Mouse (Mus musculus): Measurements from ENCODE around the gene Nap1l1. TPM values are rescaled to one million over a fixed set of nuclear protein-coding genes. Genes with fewer than 3 reads are reported as not detected.
"Not testable (repeated sequence)": the region's sequence is repeated elsewhere in the genome, so short reads cannot be mapped to it uniquely, and the experiment has no call there.

The Nap1l1 gene
- polyA plus RNA-seq, 1 experiment from 2014 or later: 67.0 TPM

DNA sequence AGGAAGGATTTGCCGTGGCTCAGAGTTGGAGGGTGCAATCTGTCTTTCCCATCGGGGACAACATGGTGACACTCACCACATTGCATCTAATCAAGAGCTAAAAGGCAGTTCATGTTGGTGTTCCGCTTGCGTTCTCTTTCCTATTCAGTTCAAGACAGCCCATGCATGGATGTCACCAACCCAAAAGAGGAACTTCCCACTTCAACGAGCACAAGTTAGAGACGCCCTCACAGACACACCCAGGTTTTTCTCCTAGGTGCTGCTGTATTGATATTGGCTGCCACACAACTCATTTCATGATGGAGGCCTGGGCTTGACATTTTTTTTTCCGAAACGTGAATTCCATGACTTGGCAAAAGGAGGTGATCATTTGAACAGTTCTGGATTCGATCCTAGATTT lies 1.9 kb upstream of the Nap1l1 start:
- 35% methylated on average over 9 of the region's 9 CpGs for WGBS (ENCODE audit: insufficient replicate concordance)
- Histone ChIP-seq H3K9ac (ENCODE audit: low read depth, low read length) (no peak overlapping the region), H3K4me2 (ENCODE audit: low read depth, low read length) (no peak overlapping the region), H3K9me3 (replicated peaks; ENCODE audit: control insufficient read depth, low read length) (no peaks in the 10 kb centered on the region), H3K36me3 (ENCODE audit: control insufficient read depth, insufficient read depth) (no peaks in the 10 kb centered on the region), H3K27me3 (ENCODE audit: control insufficient read depth, insufficient read depth, low read depth, low read length) (no peaks in the 10 kb centered on the region), H3K4me1 (ENCODE audit: control insufficient read depth, low read depth, low read length) (peaks cover 11% of the 10 kb centered on the region), H3K4me3 (ENCODE audit: low read depth, low read length) (no peak overlapping the region), H3K27ac (ENCODE audit: low read length) (no peak overlapping the region)
- ATAC-seq (ENCODE audit: low read depth): no peak

- H3K27me3 ChIP-seq (ENCODE audit: control insufficient read depth, insufficient read depth, low read depth, low read length): no peaks in the 10 kb centered on the region
- peak overlapping the region; percentile 79 for H3K4me2 ChIP-seq (ENCODE audit: low read depth, low read length)
- peak; percentile 60 for ATAC-seq (ENCODE audit: low read depth)
- H3K4me1 ChIP-seq (ENCODE audit: control insufficient read depth, low read depth, low read length): peaks cover 14% of the 10 kb centered on the region
- H3K9ac ChIP-seq (ENCODE audit: low read depth, low read length): peak overlapping the region; percentile 92
- H3K27ac ChIP-seq (ENCODE audit: low read length): peak overlapping the region; percentile 74
- H3K36me3 ChIP-seq (ENCODE audit: control insufficient read depth, insufficient read depth): no peaks in the 10 kb centered on the region
- under 1% methylated on average over 57 of the region's 58 CpGs for WGBS (ENCODE audit: insufficient replicate concordance)
- H3K9me3 ChIP-seq (replicated peaks; ENCODE audit: control insufficient read depth, low read length): no peaks in the 10 kb centered on the region
- peak overlapping the region; percentile 86 for H3K4me3 ChIP-seq (ENCODE audit: low read depth, low read length)
These were observed 718 bp downstream of the Nap1l1 start for GRCm38 (mm10) chr10:111473511-111474371.

DNA sequence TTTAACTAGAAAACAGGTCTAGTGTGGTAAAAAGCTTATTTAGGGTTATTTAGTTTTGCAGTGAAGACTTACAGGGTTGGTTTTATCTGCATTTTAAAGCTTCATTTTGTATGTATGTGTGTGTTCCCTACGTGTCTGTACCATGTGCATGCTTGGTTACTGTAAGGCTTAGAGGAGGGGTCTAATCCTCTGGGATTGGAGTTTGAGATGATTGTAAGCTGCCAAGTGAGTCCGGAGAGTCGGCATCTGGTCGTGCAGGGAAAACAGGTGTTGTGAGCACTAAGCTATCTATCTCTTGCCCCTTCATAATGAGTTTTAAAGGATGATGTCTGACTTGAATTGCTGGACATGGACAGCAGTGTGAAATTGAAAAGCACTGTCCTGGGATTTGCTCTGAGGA lies 3.3 kb downstream of the Nap1l1 start:
- H3K4me1 ChIP-seq (ENCODE audit: control insufficient read depth, low read depth, low read length): peaks cover 16% of the 10 kb centered on the region
- no peaks in the 10 kb centered on the region for H3K9me3 ChIP-seq (replicated peaks; ENCODE audit: control insufficient read depth, low read length)
- WGBS (ENCODE audit: insufficient replicate concordance): 66% methylated on average over 4 of the region's 4 CpGs
- no peak overlapping the region for H3K4me2 ChIP-seq (ENCODE audit: low read depth, low read length)
- no peak overlapping the region for H3K9ac ChIP-seq (ENCODE audit: low read depth, low read length)
- ATAC-seq (ENCODE audit: low read depth): no peak
- H3K27me3 ChIP-seq (ENCODE audit: control insufficient read depth, insufficient read depth, low read depth, low read length): no peaks in the 10 kb centered on the region
- no peak overlapping the region for H3K27ac ChIP-seq (ENCODE audit: low read length)
- H3K4me3 ChIP-seq (ENCODE audit: low read depth, low read length): no peak overlapping the region
- H3K36me3 ChIP-seq (ENCODE audit: control insufficient read depth, insufficient read depth): peaks cover 4% of the 10 kb centered on the region

GRCm38 (mm10) chr10:111476989-111477510 lies 4.0 kb downstream of the Nap1l1 start:
- no peak overlapping the region for H3K9ac ChIP-seq (ENCODE audit: low read depth, low read length)
- H3K9me3 ChIP-seq (replicated peaks; ENCODE audit: control insufficient read depth, low read length): no peaks in the 10 kb centered on the region
- peaks cover 16% of the 10 kb centered on the region for H3K4me1 ChIP-seq (ENCODE audit: control insufficient read depth, low read depth, low read length)
- no peak overlapping the region for H3K4me2 ChIP-seq (ENCODE audit: low read depth, low read length)
- no peak for ATAC-seq (ENCODE audit: low read depth)
- H3K27me3 ChIP-seq (ENCODE audit: control insufficient read depth, insufficient read depth, low read depth, low read length): no peaks in the 10 kb centered on the region
- H3K27ac ChIP-seq (ENCODE audit: low read length): no peak overlapping the region
- no peak overlapping the region for H3K4me3 ChIP-seq (ENCODE audit: low read depth, low read length)
- H3K36me3 ChIP-seq (ENCODE audit: control insufficient read depth, insufficient read depth): peaks cover 11% of the 10 kb centered on the region
- 60% methylated on average over 6 of the region's 6 CpGs for WGBS (ENCODE audit: insufficient replicate concordance)

GRCm38 (mm10) chr10:111479599-111479998 lies 6.6 kb downstream of the Nap1l1 start:
- Histone ChIP-seq H3K9me3 (replicated peaks; ENCODE audit: control insufficient read depth, low read length) (no peaks in the 10 kb centered on the region), H3K36me3 (ENCODE audit: control insufficient read depth, insufficient read depth) (peaks cover 20% of the 10 kb centered on the region), H3K4me1 (ENCODE audit: control insufficient read depth, low read depth, low read length) (peaks cover 11% of the 10 kb centered on the region), H3K4me2 (ENCODE audit: low read depth, low read length) (no peak overlapping the region), H3K27me3 (ENCODE audit: control insufficient read depth, insufficient read depth, low read depth, low read length) (no peaks in the 10 kb centered on the region), H3K4me3 (ENCODE audit: low read depth, low read length) (no peak overlapping the region), H3K27ac (ENCODE audit: low read length) (no peak overlapping the region), H3K9ac (ENCODE audit: low read depth, low read length) (no peak overlapping the region)
- no peak for ATAC-seq (ENCODE audit: low read depth)
- WGBS (ENCODE audit: insufficient replicate concordance): 66% methylated on average over 5 of the region's 5 CpGs

GRCm38 (mm10) chr10:111482654-111483053 lies 9.6 kb downstream of the Nap1l1 start:
- Histone ChIP-seq H3K36me3 (ENCODE audit: control insufficient read depth, insufficient read depth) (peaks cover 34% of the 10 kb centered on the region), H3K9ac (ENCODE audit: low read depth, low read length) (no peak overlapping the region), H3K27ac (ENCODE audit: low read length) (no peak overlapping the region), H3K4me3 (ENCODE audit: low read depth, low read length) (no peak overlapping the region), H3K9me3 (replicated peaks; ENCODE audit: control insufficient read depth, low read length) (no peaks in the 10 kb centered on the region), H3K4me1 (ENCODE audit: control insufficient read depth, low read depth, low read length) (peaks cover 2% of the 10 kb centered on the region), H3K27me3 (ENCODE audit: control insufficient read depth, insufficient read depth, low read depth, low read length) (no peaks in the 10 kb centered on the region), H3K4me2 (ENCODE audit: low read depth, low read length) (no peak overlapping the region)
- WGBS (ENCODE audit: insufficient replicate concordance): 68% methylated on average over 2 of the region's 2 CpGs
- ATAC-seq (ENCODE audit: low read depth): no peak

DNA sequence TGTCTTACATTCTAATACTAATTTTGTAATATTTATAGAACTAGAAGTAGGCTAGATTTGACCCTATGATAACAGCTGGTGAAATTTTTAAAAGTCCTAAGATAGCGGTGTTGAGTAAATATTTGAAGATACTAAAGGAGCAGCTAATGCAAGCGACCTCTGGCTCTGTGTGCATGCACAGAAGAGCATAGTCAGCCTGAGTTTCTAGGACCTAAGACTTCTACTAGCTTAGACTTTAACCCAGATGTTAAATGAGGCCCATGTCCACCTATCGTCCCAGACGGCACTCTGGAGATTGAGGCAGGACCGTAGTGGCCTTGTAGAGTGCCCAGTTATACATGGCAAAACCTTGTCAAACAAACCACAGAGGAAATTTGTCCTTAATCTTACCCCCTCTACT lies 11.1 kb downstream of the Nap1l1 start:
- H3K4me1 ChIP-seq (ENCODE audit: control insufficient read depth, low read depth, low read length): peaks cover 2% of the 10 kb centered on the region
- ATAC-seq (ENCODE audit: low read depth): peak; percentile 52
- H3K27ac ChIP-seq (ENCODE audit: low read length): no peak overlapping the region
- peaks cover 36% of the 10 kb centered on the region for H3K36me3 ChIP-seq (ENCODE audit: control insufficient read depth, insufficient read depth)
- no peak overlapping the region for H3K9ac ChIP-seq (ENCODE audit: low read depth, low read length)
- WGBS (ENCODE audit: insufficient replicate concordance): 69% methylated on average over 5 of the region's 5 CpGs
- H3K4me2 ChIP-seq (ENCODE audit: low read depth, low read length): no peak overlapping the region
- H3K4me3 ChIP-seq (ENCODE audit: low read depth, low read length): no peak overlapping the region
- H3K9me3 ChIP-seq (replicated peaks; ENCODE audit: control insufficient read depth, low read length): no peaks in the 10 kb centered on the region
- H3K27me3 ChIP-seq (ENCODE audit: control insufficient read depth, insufficient read depth, low read depth, low read length): no peaks in the 10 kb centered on the region

DNA sequence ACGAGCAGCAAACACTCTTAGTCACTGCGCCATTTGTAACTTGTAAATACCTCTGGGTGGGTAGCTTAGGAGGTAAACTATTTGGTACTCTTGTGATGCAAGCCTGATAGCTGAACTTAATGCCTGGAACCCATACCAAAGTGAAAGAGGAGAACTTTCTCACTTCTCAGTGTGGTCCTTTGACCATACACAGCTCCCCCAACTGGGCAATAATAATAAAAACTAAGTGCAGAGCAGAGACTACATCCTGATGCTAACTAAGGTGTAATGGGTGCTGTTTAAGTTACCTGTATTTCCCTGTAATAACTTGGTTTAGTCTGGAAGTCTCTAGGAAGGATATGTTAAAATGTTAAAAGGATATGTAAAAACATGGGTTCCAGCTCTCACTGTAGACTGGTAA lies 15.8 kb downstream of the Nap1l1 start:
- H3K9ac ChIP-seq (ENCODE audit: low read depth, low read length): no peak overlapping the region
- peaks cover 33% of the 10 kb centered on the region for H3K36me3 ChIP-seq (ENCODE audit: control insufficient read depth, insufficient read depth)
- H3K27ac ChIP-seq (ENCODE audit: low read length): no peak overlapping the region
- no peak for ATAC-seq (ENCODE audit: low read depth)
- no peaks in the 10 kb centered on the region for H3K9me3 ChIP-seq (replicated peaks; ENCODE audit: control insufficient read depth, low read length)
- no peaks in the 10 kb centered on the region for H3K27me3 ChIP-seq (ENCODE audit: control insufficient read depth, insufficient read depth, low read depth, low read length)
- H3K4me2 ChIP-seq (ENCODE audit: low read depth, low read length): no peak overlapping the region
- no peaks in the 10 kb centered on the region; the same call in 1 of the 2 replicates for H3K4me1 ChIP-seq (ENCODE audit: control insufficient read depth, low read depth, low read length)
- H3K4me3 ChIP-seq (ENCODE audit: low read depth, low read length): no peak overlapping the region
- WGBS (ENCODE audit: insufficient replicate concordance): 79% methylated on average over 2 of the region's 2 CpGs

DNA sequence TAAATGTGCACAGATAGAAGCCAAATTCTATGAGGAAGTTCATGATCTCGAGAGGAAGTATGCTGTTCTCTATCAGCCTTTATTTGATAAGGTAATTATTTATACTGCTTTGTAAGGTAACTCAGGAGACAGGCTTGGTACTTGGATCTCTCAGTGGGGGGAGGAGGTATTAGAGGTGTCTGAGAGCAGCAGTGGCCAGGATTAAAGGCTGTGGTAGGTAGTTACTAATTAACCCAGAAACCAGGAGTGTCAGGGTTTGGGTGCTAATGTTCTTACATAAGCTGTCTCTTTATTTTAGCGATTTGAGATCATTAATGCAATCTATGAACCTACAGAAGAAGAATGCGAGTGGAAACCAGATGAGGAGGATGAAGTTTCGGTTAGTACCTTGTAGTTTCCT lies 17.1 kb downstream of the Nap1l1 start:
- not testable (repeated sequence) for H3K9ac ChIP-seq (ENCODE audit: low read depth, low read length); H3K4me2 ChIP-seq (ENCODE audit: low read depth, low read length); H3K4me1 ChIP-seq (ENCODE audit: control insufficient read depth, low read depth, low read length); H3K27ac ChIP-seq (ENCODE audit: low read length); H3K27me3 ChIP-seq (ENCODE audit: control insufficient read depth, insufficient read depth, low read depth, low read length); H3K9me3 ChIP-seq (replicated peaks; ENCODE audit: control insufficient read depth, low read length); H3K4me3 ChIP-seq (ENCODE audit: low read depth, low read length)
- WGBS (ENCODE audit: insufficient replicate concordance): 64% methylated on average over 4 of the region's 4 CpGs
- peaks cover 38% of the 10 kb centered on the region for H3K36me3 ChIP-seq (ENCODE audit: control insufficient read depth, insufficient read depth)
- peak; percentile 75; the same call in 1 of the 2 replicates for ATAC-seq (ENCODE audit: low read depth)

Data from liver, embryonic 16.5 days (tissue).